Mouse (Mus musculus): ENCODE measurements around the gene Vmn1r70.

Gene Vmn1r70

GRCm38 (mm10) chr7:10631232-10631631 is at the start of gene Vmn1r70:
Vmn1r70 (plus strand) TSS chr7:10631532.
- no peak for DNase-seq (ENCODE audit: low read depth, low spot score)

GRCm38 (mm10) chr7:10613559-10613958 is 17.8 kb upstream of the Vmn1r70 start, which contains the start of gene Vmn1r69:
Vmn1r69 (minus strand) TSS chr7:10613659.
- DNase-seq (ENCODE audit: low read depth, low spot score) = no peak
